Mouse (Mus musculus): ENCODE measurements around the gene Sik3.

DNA sequence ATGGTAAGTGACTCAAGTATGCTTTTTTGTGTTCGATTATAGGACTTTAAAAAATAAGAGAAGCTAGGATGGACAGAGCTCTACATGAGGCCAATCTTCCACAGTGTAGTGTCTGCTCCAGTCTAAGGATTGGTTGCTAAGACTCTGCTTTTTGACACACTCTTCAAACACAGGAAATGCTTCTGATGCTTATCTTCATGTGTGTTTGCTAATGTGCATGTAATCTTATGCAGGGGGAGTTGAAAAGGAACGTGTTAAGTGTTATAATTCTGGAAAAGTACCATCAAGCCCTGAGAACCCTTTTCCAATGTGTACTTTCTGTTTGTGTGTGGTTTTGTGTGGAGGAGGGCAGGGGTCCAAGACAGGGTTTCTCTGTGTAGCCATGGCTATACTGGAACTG lies 141.8 kb downstream of the Sik3 start:
- TF ChIP-seq CTCF (IDR thresholded peaks at IDR 0.05; ENCODE audit: control insufficient read depth, insufficient read depth, insufficient read length) (no peak), MAX (IDR thresholded peaks at IDR 0.05) (no peak), USF1 (IDR thresholded peaks at IDR 0.05; ENCODE audit: low read depth) (no peak), MYOG (IDR thresholded peaks at IDR 0.05; ENCODE audit: control insufficient read depth, extremely low read depth, insufficient read length) (no peak), MYOD1 (IDR thresholded peaks at IDR 0.05; ENCODE audit: control insufficient read depth, insufficient read length, low read depth) (no peak), CEBPB (IDR thresholded peaks at IDR 0.05; ENCODE audit: low read depth) (no peak), FOSL1 (IDR thresholded peaks at IDR 0.05; ENCODE audit: insufficient read depth, low read length, poor library complexity, severe bottlenecking) (no peak)
